Mouse (Mus musculus) lung, postnatal 10 days (tissue): Measurements from ENCODE around the gene Lao1.
"Not testable (repeated sequence)": the region's sequence is repeated elsewhere in the genome, so short reads cannot be mapped to it uniquely, and the experiment has no call there.

Source experiments
- DNase-seq: peaks from one replicate; pipeline ENCODE4 v3.0.0; 2021

The Lao1 gene

GRCm38 (mm10) chr4:118961141-118961628 is at the start of gene Lao1:
Lao1 (plus strand) TSS chr4:118961578.
- DNase-seq, result peak; percentile 4

GRCm38 (mm10) chr4:118917365-118917764 is 44.0 kb upstream of the Lao1 start, which contains the start of gene Olfr1329:
Olfr1329 (minus strand) TSS chr4:118917465.
- DNase-seq, result not testable (repeated sequence)

- not testable (repeated sequence) for DNase-seq
Observed at GRCm38 (mm10) chr4:118931326-118931725, 30.1 kb upstream of the Lao1 start.

- DNase-seq, result no peak
Observed at GRCm38 (mm10) chr4:118938512-118938911, 22.9 kb upstream of the Lao1 start, which contains the start of gene Olfr1328. Olfr1328 (minus strand) TSS chr4:118938612.

- DNase-seq, result no peak
Observed at GRCm38 (mm10) chr4:118958812-118959211, 2.6 kb upstream of the Lao1 start.

- DNase-seq, result no peak
Observed at GRCm38 (mm10) chr4:118967711-118968110, 6.3 kb downstream of the Lao1 start.

- DNase-seq, result no peak
Observed at GRCm38 (mm10) chr4:118973281-118973680, 11.9 kb downstream of the Lao1 start.

- no peak for DNase-seq
Observed at GRCm38 (mm10) chr4:118985291-118985690, 23.9 kb downstream of the Lao1 start.

- no peak for DNase-seq
Observed at GRCm38 (mm10) chr4:118988535-118988934, 27.2 kb downstream of the Lao1 start.

GRCm38 (mm10) chr4:118989331-118989730 is 28.0 kb downstream of the Lao1 start:
- DNase-seq, result no peak

- peak; percentile 16 for DNase-seq
Observed at GRCm38 (mm10) chr4:118991797-118992196, 30.4 kb downstream of the Lao1 start.

GRCm38 (mm10) chr4:118997127-118997542 is 35.8 kb downstream of the Lao1 start:
- DNase-seq, result no peak

GRCm38 (mm10) chr4:118999691-119000486 is 38.5 kb downstream of the Lao1 start:
- DNase-seq, result peak; percentile 18

- DNase-seq, result no peak
Observed at GRCm38 (mm10) chr4:119001696-119002095, 40.3 kb downstream of the Lao1 start.

GRCm38 (mm10) chr4:119002512-119002911 is 41.1 kb downstream of the Lao1 start:
- DNase-seq, result no peak

- no peak for DNase-seq
Observed at GRCm38 (mm10) chr4:119004178-119004577, 42.8 kb downstream of the Lao1 start.

GRCm38 (mm10) chr4:119004613-119005339 is 43.4 kb downstream of the Lao1 start:
- peak; percentile 89 for DNase-seq

GRCm38 (mm10) chr4:119007602-119008001 is 46.2 kb downstream of the Lao1 start:
- no peak for DNase-seq

- DNase-seq, result peak; percentile 13
Observed at GRCm38 (mm10) chr4:119008476-119008875, 47.1 kb downstream of the Lao1 start.

GRCm38 (mm10) chr4:119009814-119010213 is 48.4 kb downstream of the Lao1 start:
- DNase-seq, result no peak

- no peak for DNase-seq
Observed at GRCm38 (mm10) chr4:119011050-119011680, 49.8 kb downstream of the Lao1 start.

- no peak for DNase-seq
Observed at GRCm38 (mm10) chr4:119013031-119013430, 51.7 kb downstream of the Lao1 start.

GRCm38 (mm10) chr4:119014997-119015396 is 53.6 kb downstream of the Lao1 start:
- DNase-seq, result no peak
